Mouse (Mus musculus) megakaryocyte, embryonic 14.5 days (primary cell): ENCODE measurements around the gene Prune1. TPM values are rescaled to one million over a fixed set of nuclear protein-coding genes. Genes with fewer than 3 reads are reported as not detected.

ENCODE experiments used
- H3K27me3 ChIP-seq: replicated peaks from 2 replicates; pipeline ENCODE3; 2012; ENCODE audit warnings: inconsistent platforms
- H3K36me3 ChIP-seq: replicated peaks from 2 replicates; pipeline ENCODE3; 2012; ENCODE audit warnings: low read length, inconsistent platforms, mixed read lengths
- H3K4me1 ChIP-seq: 2 replicates; pipeline ENCODE4 v1.6.1; 2012; ENCODE audit warnings: inconsistent platforms
- H3K4me3 ChIP-seq: replicated peaks from 2 replicates; pipeline ENCODE3; 2012; ENCODE audit warnings: moderate library complexity, mild to moderate bottlenecking, inconsistent platforms
- H3K9me3 ChIP-seq: 2 replicates; pipeline ENCODE4 v1.6.1; 2012; ENCODE audit warnings: inconsistent platforms
- FLI1 ChIP-seq: IDR thresholded peaks from 2 replicates; pipeline ENCODE4 v1.6.1; 2012; ENCODE audit warnings: low read length, inconsistent platforms, mixed read lengths
- GATA1 ChIP-seq: IDR thresholded peaks from 3 replicates; pipeline ENCODE4 v1.6.1; 2012; ENCODE audit warnings: mixed read lengths, low read length, inconsistent platforms, borderline replicate concordance
- polyA plus RNA-seq: library from polyadenylated mRNA; stranded (reverse); fragments of >175 nt; gene quantifications from 2 replicates; pipeline ENCODE4 v1.2.3, GENCODE M21; 2012; ENCODE audit warnings: low replicate concordance; ENCODE audit not compliant: insufficient read depth

Prune1 gene
- polyA plus RNA-seq, 1 experiment, result 6.0 TPM

GRCm38 (mm10) chr3:95291041-95291440 is 9.2 kb upstream of the Prune1 start:
- Histone ChIP-seq H3K4me3 (peak overlapping the region; percentile 30), H3K9me3 (no peaks in the 10 kb centered on the region), H3K36me3 (peaks cover 97% of the 10 kb centered on the region), H3K27me3 (no peaks in the 10 kb centered on the region), H3K4me1 (peaks cover 99% of the 10 kb centered on the region)
- TF ChIP-seq GATA1 (no peak), FLI1 (no peak)

DNA sequence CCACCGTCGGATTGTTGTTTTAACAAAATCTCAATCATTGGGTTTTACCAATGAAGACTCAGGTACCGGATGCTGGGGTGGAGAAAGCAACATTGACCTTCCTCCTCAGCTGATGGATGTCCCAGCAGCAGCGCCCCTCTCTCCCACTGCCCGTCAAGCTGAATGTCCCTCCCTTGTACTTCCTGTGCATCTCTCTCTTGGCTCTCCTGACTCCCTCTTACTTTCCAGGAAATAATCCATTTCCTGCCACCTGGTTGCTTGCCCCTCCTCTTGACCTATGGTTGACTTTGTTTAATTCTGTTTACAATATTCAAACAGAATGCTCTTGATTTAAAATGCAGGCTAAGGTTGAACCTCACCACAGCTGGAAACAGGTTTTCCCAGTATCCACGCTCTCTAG is 8.3 kb upstream of the Prune1 start:
- Histone ChIP-seq H3K4me1 (peaks cover 99% of the 10 kb centered on the region), H3K27me3 (no peaks in the 10 kb centered on the region), H3K36me3 (peaks cover 97% of the 10 kb centered on the region), H3K4me3 (peak overlapping the region; percentile 60), H3K9me3 (no peaks in the 10 kb centered on the region)
- TF ChIP-seq GATA1 (no peak), FLI1 (no peak)

GRCm38 (mm10) chr3:95289419-95289818 is 7.5 kb upstream of the Prune1 start:
- Histone ChIP-seq H3K4me3 (peak overlapping the region; percentile 80), H3K4me1 (peaks cover 99% of the 10 kb centered on the region), H3K36me3 (peaks cover 97% of the 10 kb centered on the region), H3K27me3 (no peaks in the 10 kb centered on the region), H3K9me3 (no peaks in the 10 kb centered on the region)
- TF ChIP-seq FLI1, result no peak
- no peak for TF ChIP-seq GATA1

- peaks cover 88% of the 10 kb centered on the region for H3K36me3 ChIP-seq
Observed at GRCm38 (mm10) chr3:95287541-95287940, 5.7 kb upstream of the Prune1 start.

GRCm38 (mm10) chr3:95286510-95286909 is 4.6 kb upstream of the Prune1 start:
- Histone ChIP-seq H3K36me3 (peaks cover 78% of the 10 kb centered on the region), H3K9me3 (no peaks in the 10 kb centered on the region), H3K4me1 (peaks cover 75% of the 10 kb centered on the region), H3K27me3 (no peaks in the 10 kb centered on the region), H3K4me3 (peak overlapping the region; percentile 99)
- TF ChIP-seq FLI1 (no peak), GATA1 (no peak)

More at GRCm38 (mm10) chr3:95287541-95287940, 5.7 kb upstream of the Prune1 start:
- TF ChIP-seq FLI1 (no peak), GATA1 (no peak)
- Histone ChIP-seq H3K9me3 (no peaks in the 10 kb centered on the region), H3K4me3 (peak overlapping the region; percentile 19), H3K27me3 (no peaks in the 10 kb centered on the region), H3K4me1 (peaks cover 85% of the 10 kb centered on the region)

GRCm38 (mm10) chr3:95286011-95286410 is 4.1 kb upstream of the Prune1 start:
- no peaks in the 10 kb centered on the region for H3K27me3 ChIP-seq
- H3K9me3 ChIP-seq, result no peaks in the 10 kb centered on the region
- peaks cover 73% of the 10 kb centered on the region for H3K36me3 ChIP-seq
- H3K4me3 ChIP-seq, result peak overlapping the region; percentile 99
- peaks cover 70% of the 10 kb centered on the region for H3K4me1 ChIP-seq
- no peak for TF ChIP-seq FLI1
- no peak for TF ChIP-seq GATA1

GRCm38 (mm10) chr3:95285390-95285789 is 3.5 kb upstream of the Prune1 start:
- no peak for TF ChIP-seq GATA1
- no peak for TF ChIP-seq FLI1
- H3K4me3 ChIP-seq, result peak overlapping the region; percentile 99
- no peaks in the 10 kb centered on the region for H3K9me3 ChIP-seq
- H3K36me3 ChIP-seq, result peaks cover 66% of the 10 kb centered on the region
- H3K4me1 ChIP-seq, result peaks cover 64% of the 10 kb centered on the region
- no peaks in the 10 kb centered on the region for H3K27me3 ChIP-seq

- Histone ChIP-seq H3K9me3 (no peaks in the 10 kb centered on the region), H3K27me3 (no peaks in the 10 kb centered on the region), H3K36me3 (peaks cover 62% of the 10 kb centered on the region), H3K4me3 (peak overlapping the region; percentile 99), H3K4me1 (peaks cover 60% of the 10 kb centered on the region)
- TF ChIP-seq GATA1 (no peak), FLI1 (no peak)
Observed at GRCm38 (mm10) chr3:95284501-95285281, 2.8 kb upstream of the Prune1 start.

- peaks cover 61% of the 10 kb centered on the region for H3K4me1 ChIP-seq
- TF ChIP-seq FLI1, result no peak
- H3K27me3 ChIP-seq, result no peaks in the 10 kb centered on the region
- H3K36me3 ChIP-seq, result peaks cover 61% of the 10 kb centered on the region
- H3K4me3 ChIP-seq, result peak overlapping the region; percentile 99
- no peaks in the 10 kb centered on the region for H3K9me3 ChIP-seq
Observed at GRCm38 (mm10) chr3:95284062-95284461, 2.2 kb upstream of the Prune1 start.

- TF ChIP-seq FLI1 (no peak), GATA1 (no peak)
Observed at GRCm38 (mm10) chr3:95283589-95283941, 1.7 kb upstream of the Prune1 start.

More at GRCm38 (mm10) chr3:95283589-95283941, 1.7 kb upstream of the Prune1 start:
- H3K4me1 ChIP-seq, result peaks cover 61% of the 10 kb centered on the region
- peak overlapping the region; percentile 99 for H3K4me3 ChIP-seq
- no peaks in the 10 kb centered on the region for H3K9me3 ChIP-seq
- H3K36me3 ChIP-seq, result peaks cover 60% of the 10 kb centered on the region
- no peaks in the 10 kb centered on the region for H3K27me3 ChIP-seq
